Mouse (Mus musculus) stomach, embryonic 16.5 days (tissue): Measurements from ENCODE around the gene Mark2. TPM values are rescaled to one million over a fixed set of nuclear protein-coding genes. Genes with fewer than 3 reads are reported as not detected.

ENCODE experiments used
- ATAC-seq: fragments of 200-750 bp; cut with Nextera tagmentation; 2 replicates; pipeline ENCODE4 v1.8.0; 2017; ENCODE audit warnings: moderate number of reproducible peaks, moderate TSS enrichment; ENCODE audit not compliant: insufficient read depth, low FRiP score
- H3K27ac ChIP-seq: fragments of 300-500 bp; sonication (generic); 2 replicates; pipeline ENCODE4 v1.5.1; 2014; ENCODE audit warnings: low read length
- H3K27me3 ChIP-seq: fragments of 300-500 bp; sonication (generic); 2 replicates; pipeline ENCODE4 v1.6.1; 2014; ENCODE audit warnings: low read length, control low read depth, mixed read lengths; ENCODE audit not compliant: control insufficient read depth, insufficient read depth
- H3K36me3 ChIP-seq: fragments of 300-500 bp; sonication (generic); 2 replicates; pipeline ENCODE4 v1.6.1; 2014; ENCODE audit warnings: low read length; ENCODE audit not compliant: control insufficient read depth, insufficient read depth
- H3K4me1 ChIP-seq: fragments of 300-500 bp; sonication (generic); 2 replicates; pipeline ENCODE4 v1.6.1; 2014; ENCODE audit warnings: low read length, control low read depth, mixed read lengths; ENCODE audit not compliant: control insufficient read depth, insufficient read depth
- H3K4me2 ChIP-seq: fragments of 300-500 bp; sonication (generic); 2 replicates; pipeline ENCODE4 v1.6.1; 2014; ENCODE audit warnings: low read depth, low read length, mixed read lengths
- H3K4me3 ChIP-seq: fragments of 300-500 bp; sonication (generic); replicated peaks from 2 replicates; pipeline ENCODE4 v1.5.1; 2014; ENCODE audit warnings: mild to moderate bottlenecking, low read length
- H3K9ac ChIP-seq: fragments of 300-500 bp; sonication (generic); 2 replicates; pipeline ENCODE4 v1.6.1; 2014; ENCODE audit warnings: low read length
- H3K9me3 ChIP-seq: fragments of 300-500 bp; sonication (generic); replicated peaks from 2 replicates; pipeline ENCODE4 v1.6.1; 2016; ENCODE audit warnings: low read length, control low read depth; ENCODE audit not compliant: control insufficient read depth
- WGBS: fragments of 180-500 bp; shearing (Covaris S2); extraction: QIAGEN DNeasy Blood & Tissue Kit; methylation state at CpG from one replicate; pipeline ENCODE4 v1.1.7; 2014; 5-methylcytosine and 5-hydroxymethylcytosine counted together
- polyA plus RNA-seq: library from polyadenylated mRNA; unstranded; fragments of >200 nt; fragmentation: Nextera tagmentation; extraction: Ambion mirVana; gene quantifications from 2 replicates; pipeline ENCODE4 v1.2.1, GENCODE M21; 2015

The Mark2 gene
- polyA plus RNA-seq, 1 experiment from 2014 or later = 42.7 TPM

DNA sequence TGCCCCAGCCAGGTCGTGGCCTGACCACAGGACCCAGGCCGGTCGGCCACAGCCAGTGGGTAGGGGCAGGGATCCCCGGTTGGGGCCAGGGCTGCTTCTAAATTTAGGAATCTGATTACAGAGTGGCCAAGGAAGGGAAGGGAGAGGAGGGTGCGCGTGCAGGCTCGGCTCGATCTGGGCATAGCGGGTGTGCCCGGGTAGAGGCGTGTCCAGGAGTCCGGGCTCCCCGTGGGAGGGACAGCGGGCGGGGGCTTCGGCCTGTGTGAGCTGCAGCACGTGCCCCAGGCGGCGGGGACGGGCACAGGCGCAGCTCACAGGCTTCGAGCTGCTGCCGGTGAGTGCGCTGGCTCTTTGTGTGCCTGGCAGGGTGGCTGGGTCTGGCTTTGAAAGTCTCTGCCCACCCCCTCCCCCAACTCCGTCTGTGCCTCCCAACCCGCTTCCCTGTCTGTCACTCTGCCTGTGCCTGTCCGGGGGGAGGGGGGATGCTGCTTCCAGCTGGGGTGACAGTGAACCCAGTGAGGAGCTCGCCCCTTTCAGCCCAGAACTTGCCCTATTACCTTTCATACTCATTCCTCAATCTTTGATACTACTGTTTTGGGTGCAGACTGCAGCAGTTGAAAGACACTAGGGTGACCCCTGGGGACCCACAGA lies 74.4 kb downstream of the Mark2 start, which contains the start of gene Rcor2:
Rcor2 (plus strand) TSS at position 235 of the 651 bp plus-strand sequence.
- peak within 1 kb of the TSS; percentile 89 for H3K9ac ChIP-seq
- peak within 1 kb of the TSS; percentile 77 for H3K27ac ChIP-seq
- peaks cover 51% of the 10 kb centered on the region for H3K4me1 ChIP-seq
- no peaks in the 10 kb centered on the region for H3K27me3 ChIP-seq
- ATAC-seq = peak; percentile 78
- no peaks in the 10 kb centered on the region for H3K36me3 ChIP-seq
- 9% methylated on average over 28 of the region's 28 CpGs for WGBS
- H3K4me3 ChIP-seq = peak within 1 kb of the TSS; percentile 76
- no peaks in the 10 kb centered on the region for H3K9me3 ChIP-seq
- peak within 1 kb of the TSS; percentile 86 for H3K4me2 ChIP-seq

DNA sequence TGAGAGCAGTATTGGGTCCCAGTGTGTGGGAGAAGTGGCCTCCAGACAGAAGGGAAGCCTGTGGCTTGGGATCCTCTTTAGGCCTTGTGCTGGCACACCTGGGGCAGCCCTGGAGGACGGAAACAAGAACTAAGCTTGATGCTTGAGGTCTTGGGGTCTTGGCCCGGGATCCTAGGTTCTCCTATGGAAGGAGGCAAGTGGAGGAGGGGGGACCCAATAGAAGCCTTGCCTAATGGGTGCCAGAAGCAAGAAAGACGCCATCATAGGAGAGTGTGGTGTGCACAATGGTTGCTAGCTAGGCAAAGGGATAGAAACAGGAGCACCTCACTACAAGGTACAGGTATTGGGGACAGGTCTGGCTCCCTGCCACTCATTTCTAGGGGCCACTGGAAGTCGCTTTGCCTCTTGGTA lies 75.2 kb downstream of the Mark2 start:
- Histone ChIP-seq H3K9me3 (no peaks in the 10 kb centered on the region), H3K4me1 (peaks cover 51% of the 10 kb centered on the region), H3K4me3 (no peak overlapping the region), H3K27ac (peak overlapping the region; percentile 77), H3K36me3 (no peaks in the 10 kb centered on the region), H3K27me3 (no peaks in the 10 kb centered on the region), H3K4me2 (0 out of 2 replicates have a peak overlapping the region, but pooled peaks have one; percentile 17), H3K9ac (peak overlapping the region; percentile 89; the same call in 1 of the 2 replicates)
- ATAC-seq = no peak
- WGBS = 49% methylated on average over 4 of the region's 4 CpGs

DNA sequence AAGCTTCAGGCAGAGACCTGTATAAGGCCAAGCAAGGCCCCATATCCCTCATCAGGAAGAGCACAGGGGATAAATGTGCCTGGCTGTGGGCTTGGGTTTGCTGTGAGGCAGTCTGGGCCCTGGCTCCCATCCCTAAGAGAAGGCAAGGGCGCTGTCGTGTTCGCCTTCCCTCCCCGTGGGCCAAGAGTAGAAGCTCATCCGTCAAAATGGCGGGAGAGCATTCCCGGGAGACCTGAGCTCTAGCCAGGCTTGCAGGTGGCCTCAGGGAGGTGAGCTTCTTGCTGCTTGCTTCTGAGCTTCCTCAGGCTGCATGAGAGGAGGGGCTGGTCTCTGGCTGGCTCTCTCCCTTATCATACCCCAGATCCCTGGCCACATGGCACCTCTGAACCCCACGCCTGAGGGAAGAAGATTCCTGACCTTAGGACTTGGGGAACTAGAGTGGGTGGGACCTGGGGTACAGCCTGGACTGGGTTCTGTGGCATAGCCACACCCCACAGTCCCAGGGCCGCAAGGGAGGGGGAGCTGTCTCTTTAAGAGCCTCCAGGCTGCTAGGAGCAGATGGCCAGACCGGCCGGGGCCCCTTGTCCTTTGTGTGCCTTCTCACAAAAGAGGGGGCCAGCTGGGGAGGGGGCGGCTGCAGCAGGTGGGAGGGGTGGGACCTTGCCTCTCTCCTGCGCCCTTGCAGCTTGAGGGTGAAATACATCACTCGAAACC lies 76.0 kb downstream of the Mark2 start:
- no peak for ATAC-seq
- H3K27ac ChIP-seq = peak overlapping the region; percentile 77
- peak overlapping the region; percentile 49 for H3K9ac ChIP-seq
- H3K4me2 ChIP-seq = 0 out of 2 replicates have a peak overlapping the region, but pooled peaks have one; percentile 17
- 19% methylated on average over 14 of the region's 14 CpGs for WGBS
- H3K9me3 ChIP-seq = no peaks in the 10 kb centered on the region
- H3K4me1 ChIP-seq = peaks cover 51% of the 10 kb centered on the region
- H3K27me3 ChIP-seq = no peaks in the 10 kb centered on the region
- no peaks in the 10 kb centered on the region for H3K36me3 ChIP-seq
- H3K4me3 ChIP-seq = no peak overlapping the region

DNA sequence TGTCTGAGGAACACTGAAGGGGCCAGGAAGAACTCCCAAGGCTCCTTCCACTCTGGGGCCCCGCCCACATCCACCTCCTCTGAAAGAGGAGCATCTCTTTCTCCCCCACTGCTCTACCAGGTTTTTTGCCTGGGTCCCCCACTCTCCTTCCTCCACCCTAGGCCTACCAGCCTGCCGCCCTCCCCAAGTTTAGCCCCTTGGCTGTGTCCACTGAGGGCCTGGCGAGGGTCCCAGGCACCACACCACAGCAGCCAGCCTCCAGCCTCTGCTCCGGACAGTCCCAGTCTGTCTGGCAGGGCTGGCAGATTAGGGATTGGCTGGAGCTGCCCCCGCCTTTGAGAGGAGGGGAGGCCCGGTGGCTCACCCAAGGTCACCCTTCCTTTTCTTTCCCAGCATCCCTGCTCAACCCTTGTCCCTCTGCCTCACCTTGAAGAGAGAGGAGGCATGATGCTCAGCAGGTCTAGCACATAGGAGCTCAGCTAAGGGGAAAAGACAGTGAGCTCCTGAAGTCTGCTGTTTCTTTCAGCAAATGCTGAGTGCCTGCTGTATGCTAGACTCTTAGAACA lies 76.8 kb downstream of the Mark2 start:
- Histone ChIP-seq H3K9ac (peak overlapping the region; percentile 31), H3K27me3 (no peaks in the 10 kb centered on the region)
- no peak for ATAC-seq

GRCm38 (mm10) chr19:7264088-7264765 lies 77.4 kb downstream of the Mark2 start:
- ATAC-seq = no peak
- H3K4me3 ChIP-seq = no peak overlapping the region
- peak overlapping the region; percentile 19; the same call in 1 of the 2 replicates for H3K27ac ChIP-seq
- 17% methylated on average over 9 of the region's 9 CpGs for WGBS
- H3K36me3 ChIP-seq = no peaks in the 10 kb centered on the region
- H3K4me2 ChIP-seq = no peak overlapping the region
- H3K9ac ChIP-seq = peak overlapping the region; percentile 31
- H3K9me3 ChIP-seq = no peaks in the 10 kb centered on the region
- H3K4me1 ChIP-seq = peaks cover 43% of the 10 kb centered on the region
- H3K27me3 ChIP-seq = no peaks in the 10 kb centered on the region

More for the DNA sequence above, 76.8 kb downstream of the Mark2 start:
- 21% methylated on average over 6 of the region's 6 CpGs for WGBS
- Histone ChIP-seq H3K27ac (peak overlapping the region; percentile 19; the same call in 1 of the 2 replicates), H3K36me3 (no peaks in the 10 kb centered on the region), H3K4me1 (peaks cover 49% of the 10 kb centered on the region), H3K4me2 (no peak overlapping the region), H3K9me3 (no peaks in the 10 kb centered on the region), H3K4me3 (no peak overlapping the region)

GRCm38 (mm10) chr19:7262592-7262991 lies 79.1 kb downstream of the Mark2 start:
- ATAC-seq = no peak
- H3K4me1 ChIP-seq = peaks cover 34% of the 10 kb centered on the region
- H3K36me3 ChIP-seq = no peaks in the 10 kb centered on the region
- H3K27ac ChIP-seq = no peak overlapping the region
- no peaks in the 10 kb centered on the region for H3K9me3 ChIP-seq
- WGBS = 84% methylated on average over 1 of the region's 1 CpGs
- H3K27me3 ChIP-seq = no peaks in the 10 kb centered on the region
- no peak overlapping the region for H3K4me2 ChIP-seq
- H3K9ac ChIP-seq = no peak overlapping the region
- no peak overlapping the region for H3K4me3 ChIP-seq

DNA sequence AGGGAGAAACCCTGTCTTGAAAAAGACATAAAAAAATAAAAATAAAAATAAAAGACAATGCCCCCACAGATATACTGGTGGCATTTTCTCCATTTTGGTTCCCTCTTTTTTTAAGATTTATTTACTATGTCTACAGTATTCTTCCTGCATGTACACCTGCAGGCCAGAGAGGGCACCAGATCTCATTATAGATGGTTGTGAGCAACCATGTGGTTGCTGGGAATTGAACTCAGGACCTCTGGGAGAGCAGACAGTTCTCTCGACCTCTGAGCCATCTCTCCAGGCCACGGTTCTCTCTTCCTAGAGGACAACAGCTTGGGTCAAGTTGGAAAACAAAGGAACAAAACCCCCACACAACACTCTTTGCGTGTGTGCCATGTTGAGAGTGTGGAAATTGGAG lies 79.7 kb downstream of the Mark2 start:
- WGBS = 88% methylated on average over 3 of the region's 3 CpGs
- H3K9me3 ChIP-seq = no peaks in the 10 kb centered on the region
- H3K36me3 ChIP-seq = no peaks in the 10 kb centered on the region
- peaks cover 28% of the 10 kb centered on the region for H3K4me1 ChIP-seq
- no peaks in the 10 kb centered on the region for H3K27me3 ChIP-seq
- H3K4me3 ChIP-seq = no peak overlapping the region
- no peak for ATAC-seq
- no peak overlapping the region for H3K27ac ChIP-seq
- no peak overlapping the region for H3K9ac ChIP-seq
- no peak overlapping the region for H3K4me2 ChIP-seq

DNA sequence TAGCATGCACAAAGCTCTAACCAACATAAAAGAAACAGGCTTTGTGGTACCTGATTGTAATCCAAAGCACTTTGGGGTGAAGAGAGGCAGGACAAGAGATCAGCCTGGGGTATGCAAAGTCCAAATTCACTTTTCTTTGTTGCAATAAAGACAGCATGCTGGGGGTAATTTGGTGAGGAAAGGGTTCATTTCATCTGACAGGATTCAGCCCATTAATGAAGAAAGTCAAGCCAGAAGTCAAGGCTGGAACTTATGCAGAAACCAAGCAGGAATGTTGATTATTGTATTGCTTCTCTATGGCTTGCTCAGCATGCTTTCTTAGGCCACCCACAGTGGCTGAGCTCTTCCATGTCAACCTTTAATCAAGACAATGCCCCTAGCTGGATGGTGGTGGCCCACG lies 80.2 kb downstream of the Mark2 start:
- H3K27me3 ChIP-seq = no peaks in the 10 kb centered on the region
- peaks cover 23% of the 10 kb centered on the region for H3K4me1 ChIP-seq
- no peak overlapping the region for H3K9ac ChIP-seq
- WGBS = 92% methylated on average over 1 of the region's 1 CpGs
- H3K4me3 ChIP-seq = no peak overlapping the region
- H3K27ac ChIP-seq = no peak overlapping the region
- no peaks in the 10 kb centered on the region for H3K9me3 ChIP-seq
- H3K36me3 ChIP-seq = no peaks in the 10 kb centered on the region
- no peak for ATAC-seq
- no peak overlapping the region for H3K4me2 ChIP-seq
